Mouse (Mus musculus) kidney, embryonic 14.5 days (tissue): ENCODE results near the gene Ears2. TPM values are rescaled to one million over a fixed set of nuclear protein-coding genes. Genes with fewer than 3 reads are reported as not detected.

ENCODE experiments used
- ATAC-seq: fragments of 200-750 bp; cut with Nextera tagmentation; 2 replicates; pipeline ENCODE4 v1.8.0; 2017; ENCODE audit warnings: moderate number of reproducible peaks, mild to moderate bottlenecking, moderate TSS enrichment, moderate library complexity; ENCODE audit not compliant: low FRiP score, low TSS enrichment
- H3K27ac ChIP-seq: fragments of 300-500 bp; sonication (generic); 2 replicates; pipeline ENCODE4 v1.5.1; 2014; ENCODE audit warnings: low read depth, mild to moderate bottlenecking, low read length, moderate library complexity, mixed read lengths
- H3K27me3 ChIP-seq: fragments of 300-500 bp; sonication (generic); 2 replicates; pipeline ENCODE4 v1.6.1; 2014; ENCODE audit warnings: mild to moderate bottlenecking, low read length; ENCODE audit not compliant: control insufficient read depth, insufficient read depth
- H3K36me3 ChIP-seq: fragments of 300-500 bp; sonication (generic); 2 replicates; pipeline ENCODE4 v1.6.1; 2014; ENCODE audit warnings: low read length, mixed read lengths; ENCODE audit not compliant: control insufficient read depth, insufficient read depth
- H3K4me1 ChIP-seq: fragments of 300-500 bp; sonication (generic); 2 replicates; pipeline ENCODE4 v1.6.1; 2014; ENCODE audit warnings: low read length, mixed read lengths; ENCODE audit not compliant: control insufficient read depth, insufficient read depth
- H3K4me2 ChIP-seq: fragments of 300-500 bp; sonication (generic); replicated peaks from 2 replicates; pipeline ENCODE4 v1.6.1; 2014; ENCODE audit warnings: low read depth, mild to moderate bottlenecking, low read length
- H3K4me3 ChIP-seq: fragments of 300-500 bp; sonication (generic); 2 replicates; pipeline ENCODE4 v1.5.1; 2014; ENCODE audit warnings: mild to moderate bottlenecking, low read length
- H3K9ac ChIP-seq: fragments of 300-500 bp; sonication (generic); 2 replicates; pipeline ENCODE4 v1.6.1; 2014; ENCODE audit warnings: low read depth, mild to moderate bottlenecking, low read length, moderate library complexity
- H3K9me3 ChIP-seq: fragments of 300-500 bp; sonication (generic); 2 replicates; pipeline ENCODE4 v1.6.1; 2016; ENCODE audit warnings: low read length; ENCODE audit not compliant: control insufficient read depth
- WGBS: fragments of 180-500 bp; shearing (Covaris S2); extraction: QIAGEN DNeasy Blood & Tissue Kit; methylation state at CpG from one replicate; pipeline ENCODE4 v1.1.7; 2014; 5-methylcytosine and 5-hydroxymethylcytosine counted together
- polyA plus RNA-seq: library from polyadenylated mRNA; unstranded; fragments of >200 nt; fragmentation: Nextera tagmentation; extraction: Ambion mirVana; gene quantifications from 2 replicates; pipeline ENCODE4 v1.2.1, GENCODE M21; 2014

Gene Ears2
- polyA plus RNA-seq, 1 experiment from 2014 or later, result 19.6 TPM

GRCm38 (mm10) chr7:122081071-122081470 lies 14.0 kb upstream of the Ears2 start:
- ATAC-seq, result no peak
- 92% methylated on average over 1 of the region's 1 CpGs for WGBS
- Histone ChIP-seq H3K4me1 (no peaks in the 10 kb centered on the region), H3K27ac (no peak overlapping the region), H3K4me2 (no peak overlapping the region), H3K9ac (no peak overlapping the region), H3K27me3 (no peaks in the 10 kb centered on the region), H3K9me3 (no peaks in the 10 kb centered on the region), H3K36me3 (peaks cover 74% of the 10 kb centered on the region), H3K4me3 (no peak overlapping the region)

- H3K27ac ChIP-seq, result no peak overlapping the region
- no peak for ATAC-seq
- no peak overlapping the region for H3K9ac ChIP-seq
- WGBS, result 94% methylated on average over 8 of the region's 8 CpGs
- H3K27me3 ChIP-seq, result no peaks in the 10 kb centered on the region
- peaks cover 77% of the 10 kb centered on the region for H3K36me3 ChIP-seq
- H3K4me1 ChIP-seq, result no peaks in the 10 kb centered on the region
- H3K4me2 ChIP-seq, result no peak overlapping the region
- no peaks in the 10 kb centered on the region for H3K9me3 ChIP-seq
- H3K4me3 ChIP-seq, result no peak overlapping the region
Observed at GRCm38 (mm10) chr7:122079798-122080554, 12.9 kb upstream of the Ears2 start.

GRCm38 (mm10) chr7:122074374-122074773 lies 7.3 kb upstream of the Ears2 start:
- peaks cover 1% of the 10 kb centered on the region; the same call in 1 of the 2 replicates for H3K4me1 ChIP-seq
- no peaks in the 10 kb centered on the region for H3K27me3 ChIP-seq
- 89% methylated on average over 3 of the region's 3 CpGs for WGBS
- H3K27ac ChIP-seq, result no peak overlapping the region
- no peak overlapping the region for H3K9ac ChIP-seq
- H3K4me3 ChIP-seq, result no peak overlapping the region
- H3K9me3 ChIP-seq, result no peaks in the 10 kb centered on the region
- H3K36me3 ChIP-seq, result peaks cover 95% of the 10 kb centered on the region
- no peak for ATAC-seq
- H3K4me2 ChIP-seq, result no peak overlapping the region

- Histone ChIP-seq H3K27ac (peak overlapping the region; percentile 93), H3K4me1 (peaks cover 21% of the 10 kb centered on the region), H3K4me3 (peak overlapping the region; percentile 100), H3K9ac (peak overlapping the region; percentile 97), H3K9me3 (no peaks in the 10 kb centered on the region), H3K36me3 (peaks cover 39% of the 10 kb centered on the region), H3K27me3 (no peaks in the 10 kb centered on the region), H3K4me2 (peak overlapping the region; percentile 76)
- 1% methylated on average over 58 of the region's 58 CpGs for WGBS
- peak; percentile 37 for ATAC-seq
Observed at GRCm38 (mm10) chr7:122067517-122068381, 686 bp upstream of the Ears2 start.

GRCm38 (mm10) chr7:122066102-122066944 lies 740 bp downstream of the Ears2 start:
- Histone ChIP-seq H3K27me3 (no peaks in the 10 kb centered on the region), H3K4me3 (peak overlapping the region; percentile 100), H3K27ac (peak overlapping the region; percentile 93), H3K4me2 (peak overlapping the region; percentile 76), H3K9me3 (no peaks in the 10 kb centered on the region), H3K4me1 (peaks cover 21% of the 10 kb centered on the region), H3K9ac (peak overlapping the region; percentile 97), H3K36me3 (peaks cover 32% of the 10 kb centered on the region)
- no peak; the same call in 1 of the 2 replicates for ATAC-seq
- 16% methylated on average over 31 of the region's 31 CpGs for WGBS

- no peak for ATAC-seq
- Histone ChIP-seq H3K4me3 (peak overlapping the region; percentile 100; the same call in 1 of the 2 replicates), H3K9me3 (no peaks in the 10 kb centered on the region), H3K27ac (no peak overlapping the region), H3K4me2 (peak overlapping the region; percentile 76), H3K36me3 (peaks cover 30% of the 10 kb centered on the region), H3K9ac (no peak overlapping the region), H3K27me3 (no peaks in the 10 kb centered on the region), H3K4me1 (peaks cover 21% of the 10 kb centered on the region)
- 73% methylated on average over 1 of the region's 1 CpGs for WGBS
Observed at GRCm38 (mm10) chr7:122065656-122066055, 1.4 kb downstream of the Ears2 start.

- Histone ChIP-seq H3K4me2 (no peak overlapping the region), H3K4me3 (no peak overlapping the region), H3K36me3 (peaks cover 34% of the 10 kb centered on the region), H3K27me3 (no peaks in the 10 kb centered on the region), H3K27ac (no peak overlapping the region), H3K9me3 (no peaks in the 10 kb centered on the region), H3K9ac (no peak overlapping the region), H3K4me1 (no peaks in the 10 kb centered on the region)
- 76% methylated on average over 5 of the region's 5 CpGs for WGBS
- ATAC-seq, result no peak
Observed at GRCm38 (mm10) chr7:122056633-122057032, 10.4 kb downstream of the Ears2 start.

GRCm38 (mm10) chr7:122050834-122051233 lies 16.2 kb downstream of the Ears2 start:
- no peak for ATAC-seq
- Histone ChIP-seq H3K9ac (no peak overlapping the region), H3K27ac (no peak overlapping the region), H3K36me3 (peaks cover 55% of the 10 kb centered on the region), H3K4me3 (no peak overlapping the region), H3K4me1 (no peaks in the 10 kb centered on the region), H3K27me3 (no peaks in the 10 kb centered on the region), H3K9me3 (no peaks in the 10 kb centered on the region), H3K4me2 (no peak overlapping the region)
- 62% methylated on average over 1 of the region's 1 CpGs for WGBS
